Mouse (Mus musculus) urinary bladder, postnatal 10 days (tissue): Measurements from ENCODE around the gene Ell.

Source experiments
- DNase-seq: peaks from one replicate; pipeline ENCODE4 v3.0.0; 2022; ENCODE audit warnings: low spot score

The Ell gene

GRCm38 (mm10) chr8:70615281-70615680, 76.0 kb downstream of the Ell start:
- DNase-seq: no peak

GRCm38 (mm10) chr8:70615894-70616293, 76.6 kb downstream of the Ell start, which contains the start of gene Lrrc25:
Gene Lrrc25 (plus strand): TSS chr8:70616155.
- DNase-seq: no peak

GRCm38 (mm10) chr8:70616645-70617044, 77.4 kb downstream of the Ell start:
- DNase-seq: no peak

DNA sequence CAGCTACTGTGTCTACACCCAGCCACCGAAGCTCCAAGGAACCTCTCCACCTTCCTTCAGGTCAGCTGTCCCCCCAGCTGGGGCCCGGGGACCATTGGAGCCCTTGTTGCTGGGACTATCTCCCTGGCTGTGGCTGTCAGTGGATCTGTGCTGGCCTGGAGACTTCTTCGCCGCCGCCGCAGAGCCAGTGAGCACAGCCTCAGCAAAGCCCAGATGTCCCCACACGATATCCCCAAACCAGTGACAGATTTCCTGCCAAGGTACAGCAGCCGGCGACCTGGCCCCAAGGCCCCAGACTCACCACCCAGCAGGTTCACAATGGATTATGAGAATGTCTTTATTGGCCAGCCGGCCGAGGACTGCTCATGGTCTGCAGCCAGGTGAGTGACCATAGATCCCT, 78.7 kb downstream of the Ell start:
- DNase-seq: no peak

- no peak for DNase-seq
These were observed 79.7 kb downstream of the Ell start for GRCm38 (mm10) chr8:70618888-70619334.

DNA sequence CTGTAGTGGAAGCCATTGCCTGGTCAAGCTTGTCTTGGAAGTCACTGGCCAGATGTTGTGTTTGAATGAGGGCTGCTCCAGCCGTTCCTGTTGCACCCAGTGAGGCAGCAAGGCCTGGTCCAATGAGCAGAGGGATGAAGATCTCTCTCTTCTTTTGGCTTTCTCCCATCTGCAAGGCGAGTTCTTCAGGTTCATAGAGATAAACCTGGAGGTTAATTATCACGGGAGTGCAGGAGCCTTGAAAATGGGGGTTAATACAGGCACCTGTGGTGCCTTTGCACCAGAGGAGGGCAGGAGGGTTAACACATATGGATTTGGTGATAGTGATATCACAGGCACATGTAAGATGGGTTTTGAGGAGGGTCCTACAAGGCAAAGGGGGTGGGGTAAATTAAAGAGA, 83.0 kb downstream of the Ell start:
- DNase-seq: no peak

DNA sequence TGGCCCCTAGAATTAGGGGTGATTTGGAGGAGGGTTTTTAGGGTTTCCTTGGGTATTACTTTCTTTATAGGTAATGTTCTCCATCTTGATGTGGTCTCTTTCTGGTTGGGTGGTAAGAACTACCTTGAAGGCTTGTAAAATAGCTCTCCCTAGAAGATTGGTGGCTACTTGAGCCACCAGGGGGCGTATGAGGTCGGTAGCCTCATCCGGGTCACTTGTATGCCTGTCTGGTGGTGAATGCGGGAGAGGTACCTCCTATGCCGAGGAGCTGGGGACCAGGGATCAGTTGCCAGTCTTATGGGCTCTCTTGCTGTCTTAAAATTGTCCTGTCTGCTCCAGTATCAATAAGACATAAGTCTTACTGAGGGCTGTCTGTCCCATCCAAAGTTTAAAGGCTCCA, 85.8 kb downstream of the Ell start:
- no peak for DNase-seq

DNA sequence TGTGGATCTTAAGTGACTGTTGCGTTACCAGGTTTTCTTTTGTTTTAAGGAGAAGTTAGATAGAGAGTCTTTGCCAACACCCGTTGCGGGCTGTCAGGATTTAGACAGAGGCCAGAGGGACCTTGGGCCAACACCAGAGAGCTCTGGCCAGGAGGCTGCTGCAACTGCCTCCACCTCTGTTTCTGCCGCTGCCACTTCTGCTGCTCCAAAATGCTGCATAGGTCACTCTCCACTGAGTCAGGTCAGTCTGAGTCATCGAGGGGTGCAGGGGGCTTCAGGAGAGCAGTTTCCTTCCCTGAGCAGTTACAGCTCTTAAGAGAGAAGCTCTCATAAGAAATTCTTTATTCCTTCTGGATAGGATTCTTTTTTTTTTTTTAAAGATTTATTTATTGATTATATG, 87.8 kb downstream of the Ell start:
- no peak for DNase-seq

- DNase-seq: no peak
These were observed 89.8 kb downstream of the Ell start for GRCm38 (mm10) chr8:70628986-70629490.

DNA sequence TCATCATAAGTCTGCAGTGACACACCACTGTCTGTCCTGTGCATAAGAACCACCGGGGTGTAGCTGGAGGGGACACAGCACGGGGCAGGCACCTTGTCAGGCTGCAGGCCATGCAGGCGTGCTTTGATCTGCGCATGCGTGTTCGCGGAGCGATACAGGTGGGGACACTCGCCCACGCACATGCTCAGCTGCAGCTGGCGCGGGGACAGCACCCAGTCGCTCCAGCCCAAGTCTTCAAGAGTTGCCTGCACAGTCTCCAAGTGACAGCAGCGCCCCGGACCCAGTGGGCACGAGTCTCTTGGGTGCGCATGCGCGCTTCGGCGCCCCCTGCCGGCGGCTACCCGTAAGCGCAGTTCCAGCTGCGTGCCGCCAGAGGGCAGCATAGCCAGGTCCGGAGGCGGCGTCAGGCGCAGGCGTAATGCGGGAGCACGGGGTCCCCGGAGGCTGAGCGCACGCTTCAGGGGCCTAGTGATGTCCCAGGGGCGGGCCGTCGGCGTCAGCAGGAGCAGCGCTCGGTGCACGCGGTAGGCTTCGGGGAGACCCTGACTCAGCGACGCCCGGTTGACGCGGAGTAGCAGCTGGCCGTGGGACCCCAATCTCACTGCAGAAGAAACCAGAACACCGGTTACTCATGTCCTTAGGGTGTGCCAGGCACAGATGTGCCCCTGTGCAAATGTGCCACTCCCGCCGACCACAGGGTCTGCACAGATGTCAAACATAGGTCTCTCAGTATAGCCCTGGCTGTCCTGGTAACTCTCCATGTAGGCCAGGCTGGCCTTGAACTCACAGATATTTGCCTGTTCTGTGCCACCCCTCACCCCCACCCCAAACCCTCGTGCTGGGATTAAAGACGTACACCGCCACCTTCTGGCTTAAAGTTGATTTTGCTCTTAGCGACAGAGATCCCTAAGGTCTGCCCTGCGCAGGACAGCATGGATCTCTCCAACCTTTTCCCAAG, 90.6 kb downstream of the Ell start:
- peak; percentile 55 for DNase-seq

- DNase-seq: no peak
These were observed 91.5 kb downstream of the Ell start for GRCm38 (mm10) chr8:70630532-70631381.

- DNase-seq: no peak
These were observed 92.2 kb downstream of the Ell start for GRCm38 (mm10) chr8:70631436-70631835.

DNA sequence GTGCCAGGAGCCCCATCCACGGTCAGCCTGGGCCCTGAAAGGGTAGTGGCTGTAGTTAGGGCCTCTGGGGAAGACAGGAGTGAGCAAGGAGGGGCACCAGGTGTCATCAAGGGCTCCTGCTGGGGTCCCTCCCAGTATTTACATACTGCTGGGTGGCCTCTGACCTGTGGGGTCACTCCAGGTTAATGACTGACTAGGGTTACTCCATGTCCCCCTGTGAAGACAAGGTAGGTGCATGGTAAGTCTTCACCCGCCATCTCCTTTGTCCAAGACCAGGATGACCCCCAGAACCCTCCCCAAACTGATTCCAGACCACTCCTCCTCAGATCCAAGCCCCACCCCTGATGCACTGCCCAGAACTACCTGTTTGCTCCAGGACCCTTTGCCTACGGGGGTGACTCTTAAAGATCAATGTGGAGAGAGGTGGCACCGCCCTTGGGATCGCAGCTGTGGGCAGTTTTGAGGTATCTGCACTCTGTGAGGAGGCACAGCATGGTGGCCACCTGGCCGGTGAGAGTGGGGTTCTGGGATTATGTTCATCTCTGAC, 93.2 kb downstream of the Ell start, which contains the start of gene Gdf15:
Gene Gdf15 (minus strand): TSS at position 111 of the 547 bp plus-strand sequence.
- DNase-seq: no peak

DNA sequence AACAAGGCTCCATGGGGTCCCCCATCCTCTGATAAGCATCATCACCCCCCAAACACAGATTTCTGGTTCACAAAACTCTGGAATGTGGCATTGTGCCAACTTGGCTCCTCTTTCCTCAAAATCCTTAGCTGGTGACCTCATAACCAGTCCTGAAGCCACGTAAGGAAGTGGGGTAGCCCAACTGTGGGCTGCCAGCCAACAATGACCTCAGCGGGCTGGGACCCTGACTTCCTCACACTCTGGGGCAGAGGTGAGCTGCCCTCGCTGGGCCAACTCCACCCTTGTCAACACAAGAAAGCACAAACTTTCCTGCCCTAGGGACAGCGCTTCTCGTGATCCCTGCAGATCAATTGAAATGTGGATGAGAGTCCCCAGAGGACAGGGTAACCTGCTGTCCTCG, 94.8 kb downstream of the Ell start:
- DNase-seq: no peak

DNA sequence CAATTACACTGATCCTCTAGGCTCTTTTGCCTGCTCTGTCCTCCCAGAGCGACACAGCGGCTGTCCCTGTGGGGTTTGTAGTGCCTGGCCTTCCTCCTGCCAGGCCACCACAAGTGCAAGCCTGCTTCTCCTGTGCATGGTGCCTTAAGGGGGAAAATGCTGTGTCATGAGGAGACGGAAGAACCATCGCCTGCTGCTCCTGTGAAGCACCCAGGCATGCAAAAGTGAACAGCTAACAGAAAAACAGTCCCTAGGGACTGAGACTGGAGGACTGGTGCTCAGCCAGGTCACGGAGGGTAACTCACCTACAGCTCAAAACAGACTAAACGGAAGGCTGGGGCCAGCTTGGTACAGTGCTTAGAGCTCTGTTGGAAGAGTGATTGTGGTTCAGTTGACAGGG, 96.3 kb downstream of the Ell start:
- no peak for DNase-seq

DNA sequence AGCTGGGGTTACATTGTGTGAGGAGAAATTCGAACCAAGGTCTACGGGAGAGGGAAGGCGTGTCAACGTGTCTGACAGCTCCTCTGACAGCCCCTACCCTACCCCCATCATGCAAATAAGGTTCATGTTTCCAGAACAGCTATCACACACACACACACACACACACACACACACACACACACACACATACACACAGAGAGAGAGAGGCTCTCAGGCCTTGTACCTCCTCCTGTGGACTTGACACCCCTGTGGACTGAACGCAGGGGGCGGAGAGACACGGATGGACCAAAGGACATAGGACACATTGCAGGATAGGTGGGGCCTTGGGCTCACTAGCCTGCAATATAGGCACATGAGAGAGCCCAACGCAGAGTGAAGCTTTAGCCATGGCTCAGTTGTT, 97.6 kb downstream of the Ell start:
- no peak for DNase-seq

GRCm38 (mm10) chr8:70638752-70639151, 99.5 kb downstream of the Ell start:
- DNase-seq: no peak
